Mouse (Mus musculus) embryo, embryonic 11 days (tissue): ENCODE data around the gene Dagla.
A peak's percentile ranks its signal among the peaks of the same experiment; 100 is the strongest.

Source experiments
- DNase-seq: peaks from one replicate; pipeline ENCODE4 v3.0.0-alpha.2; 2015

Dagla gene

GRCm38 (mm10) chr19:10307351-10307750, 2.7 kb upstream of the Dagla start:
- DNase-seq = no peak

GRCm38 (mm10) chr19:10306521-10307243, 2.0 kb upstream of the Dagla start:
- no peak for DNase-seq

DNA sequence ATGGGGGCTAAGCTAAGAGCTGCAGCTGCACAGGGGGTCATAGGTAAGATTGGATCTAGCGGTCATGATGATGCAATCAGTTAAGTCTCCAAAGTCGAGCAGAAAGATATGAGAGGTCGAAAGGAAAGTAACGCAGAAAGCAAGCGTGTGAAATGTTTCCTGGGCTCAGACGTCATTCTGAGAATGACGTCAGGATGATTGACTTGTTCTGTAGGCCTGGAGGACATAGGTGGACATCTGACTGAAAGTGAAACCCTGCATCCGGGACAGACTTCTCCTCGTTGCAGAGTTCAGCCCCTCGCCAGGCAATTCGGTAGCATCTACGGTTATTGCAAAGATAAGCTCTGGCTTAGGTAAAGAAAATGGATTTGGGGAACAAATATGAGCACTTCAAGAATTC, 963 bp upstream of the Dagla start:
- no peak for DNase-seq

DNA sequence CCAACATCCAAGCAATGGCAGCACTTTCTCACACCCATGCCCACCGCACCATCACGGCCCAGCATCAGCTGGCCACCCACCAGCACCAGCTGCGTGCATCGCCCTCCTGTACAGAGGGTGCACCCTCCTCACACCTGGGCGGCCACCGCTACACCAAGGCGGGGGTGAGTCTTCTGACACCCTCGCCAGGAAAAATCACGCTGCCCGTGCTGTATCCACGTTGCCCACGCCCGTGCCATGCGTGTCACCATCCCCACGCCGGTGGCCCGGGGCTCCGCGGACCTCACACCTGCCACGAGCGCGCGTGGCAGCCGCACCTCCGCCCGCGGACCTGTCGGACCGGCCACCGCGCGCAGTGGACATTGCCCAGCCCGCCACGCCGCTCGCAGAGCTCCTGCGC, 282 bp downstream of the Dagla start:
- no peak for DNase-seq

DNA sequence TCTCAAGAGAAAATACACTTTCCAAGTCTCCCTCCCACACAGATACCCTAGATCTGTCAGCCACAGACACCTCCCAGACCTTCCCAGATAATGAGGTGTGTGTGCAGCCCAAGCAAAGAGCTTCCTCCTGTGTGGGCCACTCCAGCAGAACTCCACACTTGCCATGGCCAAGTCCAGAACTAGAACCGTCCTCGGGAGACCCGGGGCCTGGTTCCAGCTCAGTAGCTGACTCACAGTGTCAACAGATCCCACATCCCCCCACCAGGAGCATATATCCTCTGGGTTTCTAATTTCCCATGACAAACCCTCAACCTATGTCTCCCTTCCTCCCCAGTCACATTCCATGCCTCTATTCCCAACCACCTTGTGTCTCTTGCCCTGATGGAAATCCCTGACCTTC, 1.8 kb downstream of the Dagla start:
- DNase-seq = no peak

DNA sequence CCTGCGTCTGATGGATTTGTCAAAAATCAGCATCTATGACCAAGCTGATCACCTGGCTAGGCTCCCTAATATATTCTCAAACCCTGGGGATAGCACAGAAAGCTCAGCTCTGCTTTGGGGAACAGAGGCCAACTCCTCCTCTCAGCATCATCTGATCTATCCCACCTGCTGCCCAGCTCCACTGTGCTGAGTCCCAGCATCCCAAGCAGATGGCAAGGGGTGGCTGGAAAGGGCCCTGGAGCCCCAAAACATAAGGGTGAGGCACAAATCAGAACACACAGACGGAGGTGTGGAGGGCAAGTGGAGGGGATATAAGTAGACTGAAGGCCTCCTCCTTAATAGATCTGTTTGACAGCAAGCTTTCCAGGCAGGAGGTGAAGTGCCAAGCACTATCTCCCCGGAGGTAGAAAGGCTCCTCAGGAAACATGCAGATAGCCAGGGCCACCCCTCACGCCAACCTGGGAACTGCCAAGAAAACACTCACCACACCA, 2.8 kb downstream of the Dagla start:
- no peak for DNase-seq

DNA sequence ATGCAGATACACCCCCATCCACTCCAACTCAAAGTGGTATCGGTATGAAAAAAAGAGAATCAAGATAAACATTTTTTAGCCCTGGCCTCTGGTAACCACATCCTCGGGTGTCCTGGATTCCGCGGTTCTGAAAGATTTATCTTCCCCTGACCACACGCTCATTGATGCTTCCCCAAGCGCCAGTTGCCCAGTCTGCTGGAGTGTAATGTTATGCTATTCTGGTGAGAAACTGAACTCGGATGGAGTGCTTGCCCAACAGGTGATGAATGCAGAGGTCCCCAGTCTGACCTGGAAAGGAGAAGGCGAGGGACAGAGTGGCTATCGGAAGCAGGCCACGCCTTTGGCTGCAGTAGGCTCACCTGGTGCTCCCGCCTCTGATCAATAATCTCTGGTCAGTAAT, 3.4 kb downstream of the Dagla start:
- no peak for DNase-seq

DNA sequence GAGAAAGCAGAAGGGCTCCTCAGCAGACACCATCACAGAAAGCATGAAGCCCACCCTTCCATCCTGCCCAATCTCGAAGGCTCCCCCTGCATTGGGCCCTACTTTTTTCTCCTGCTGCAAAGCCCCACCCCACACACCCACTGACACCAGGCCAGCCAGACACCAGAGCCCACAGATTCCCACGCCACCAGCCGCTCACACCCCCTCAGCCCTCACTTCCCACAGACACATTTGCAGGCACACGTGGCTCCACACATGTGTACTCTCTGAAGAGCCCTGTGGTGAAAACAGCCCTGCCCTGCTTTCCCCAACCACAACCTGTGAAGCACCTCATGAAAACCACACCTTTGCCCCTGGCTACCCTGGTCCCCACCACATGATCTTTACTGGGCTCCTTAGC, 3.9 kb downstream of the Dagla start:
- no peak for DNase-seq

DNA sequence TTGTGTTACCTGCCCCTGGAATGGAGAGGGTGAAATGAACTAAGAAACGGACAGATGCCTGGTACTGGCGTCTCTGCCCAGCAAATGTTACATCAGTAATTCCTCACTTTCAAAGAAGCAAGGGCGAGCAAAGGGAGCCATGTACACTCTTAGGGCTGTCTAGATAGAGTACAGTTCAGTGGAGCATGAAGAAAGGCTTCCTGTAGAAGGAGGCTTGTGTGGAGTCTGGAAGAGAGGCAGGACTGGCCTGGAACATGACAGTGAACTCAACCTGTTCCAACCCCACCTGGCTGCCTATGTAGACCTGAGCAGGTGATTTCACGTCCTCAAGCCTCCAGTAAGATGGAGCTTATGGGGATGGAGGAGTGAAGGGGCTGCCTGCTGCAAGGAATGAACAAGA, 6.4 kb downstream of the Dagla start:
- no peak for DNase-seq

DNA sequence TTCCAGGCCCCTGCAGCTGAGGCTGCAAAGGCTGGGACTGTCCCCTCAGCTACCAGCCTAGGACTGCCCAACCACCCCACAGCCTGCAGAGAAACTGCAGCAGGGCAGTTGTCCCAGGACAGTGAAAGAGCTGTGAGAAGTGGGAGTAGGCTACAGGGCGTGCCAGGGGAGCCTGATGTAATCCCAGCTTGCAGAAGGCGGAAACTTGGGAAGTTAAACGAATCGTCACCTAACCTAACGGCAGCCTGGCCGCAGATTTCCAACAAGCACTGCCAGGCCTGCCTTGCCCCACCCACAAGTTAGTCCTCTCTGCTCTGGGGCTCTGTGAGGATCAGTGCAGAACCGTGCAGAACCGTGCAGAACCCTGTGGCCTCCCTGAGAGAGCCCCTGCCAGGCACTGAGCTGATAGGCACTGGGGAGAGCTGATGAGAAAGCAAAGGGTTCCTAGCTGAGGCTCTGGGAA, 7.6 kb downstream of the Dagla start:
- no peak for DNase-seq

DNA sequence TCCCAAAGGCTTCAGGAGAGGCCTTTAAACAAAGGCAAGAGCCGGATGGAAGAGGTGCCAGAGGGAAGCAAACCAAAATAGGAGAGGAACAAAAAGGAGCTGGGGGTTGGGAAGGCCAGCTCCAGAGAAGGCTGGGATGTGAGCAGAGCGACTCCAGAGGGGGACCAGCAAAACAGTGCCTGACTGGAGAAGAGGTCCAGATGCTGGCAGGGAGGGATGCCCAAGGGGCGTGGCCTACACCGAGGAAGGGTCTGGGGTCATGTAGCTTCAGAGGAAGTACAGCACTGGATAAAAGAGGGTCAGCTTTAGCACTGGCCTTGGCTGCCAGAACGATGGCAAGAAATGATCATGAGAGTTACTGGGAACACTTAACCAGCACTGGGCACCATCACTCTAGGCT, 8.4 kb downstream of the Dagla start:
- DNase-seq = peak; percentile 45

DNA sequence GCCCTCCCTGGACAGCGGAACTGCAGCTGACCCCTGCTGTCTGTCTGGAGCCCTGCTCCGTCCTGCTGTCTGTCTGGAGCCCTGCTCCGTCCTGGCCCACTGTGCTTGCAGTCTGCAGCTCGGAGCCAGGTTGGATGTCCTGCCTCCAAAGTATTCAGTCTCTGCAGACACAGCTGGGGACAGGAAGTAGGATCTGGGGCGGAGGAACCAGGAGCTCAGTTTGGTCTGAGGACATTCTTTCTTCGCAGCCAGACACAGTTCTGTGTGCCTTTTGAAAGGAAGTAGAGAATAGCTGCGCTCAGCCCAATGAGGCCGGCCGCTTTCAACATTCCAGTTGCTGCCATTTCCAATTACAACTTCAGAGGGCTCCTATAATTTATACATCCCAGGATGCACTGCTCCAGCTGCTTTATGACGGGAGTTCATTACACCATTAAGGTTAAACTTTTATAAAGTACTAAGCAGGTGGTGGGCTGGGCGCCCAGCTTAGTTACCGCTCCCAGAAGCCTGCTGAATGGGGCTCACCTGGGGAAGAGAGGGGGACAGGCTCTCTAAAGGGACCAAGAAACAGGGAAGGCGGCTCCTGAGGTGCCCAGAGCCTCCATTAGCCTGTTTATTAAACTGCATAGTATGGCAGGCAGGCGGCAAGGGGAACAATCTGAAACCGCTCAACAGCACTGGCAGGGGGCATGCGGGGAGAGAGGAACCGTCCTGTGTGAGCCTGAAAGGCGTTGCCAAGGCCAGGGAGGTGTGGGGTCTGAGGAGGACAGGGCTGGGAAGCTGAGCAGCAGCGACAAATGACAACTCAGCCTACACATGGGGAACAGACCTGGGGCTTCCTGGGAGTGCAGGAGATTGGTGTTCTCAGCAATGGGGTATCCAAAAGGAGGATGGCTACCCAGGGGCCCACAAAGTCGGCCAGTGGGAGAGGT, 9.8 kb downstream of the Dagla start:
- peak; percentile 54 for DNase-seq

DNA sequence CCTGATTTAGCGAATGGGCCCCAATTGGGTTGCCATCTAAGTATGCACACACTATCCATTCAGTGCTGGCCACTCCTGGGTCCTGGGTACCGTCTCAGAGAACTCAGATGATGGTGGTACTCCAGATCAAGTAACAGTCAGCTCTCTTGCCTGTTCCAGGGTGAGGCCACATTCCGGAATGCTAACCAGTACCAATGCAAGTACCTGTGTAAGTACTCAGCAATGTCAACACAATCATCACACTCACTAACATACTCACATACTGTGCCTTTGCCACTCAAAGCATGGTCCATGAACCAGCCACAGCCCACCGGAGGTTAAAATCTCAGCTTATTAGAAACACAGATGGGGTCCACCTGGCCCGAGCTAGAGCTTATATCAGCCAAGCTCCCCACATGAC, 10.7 kb downstream of the Dagla start:
- no peak for DNase-seq

GRCm38 (mm10) chr19:10291896-10292490, 12.7 kb downstream of the Dagla start:
- no peak for DNase-seq

DNA sequence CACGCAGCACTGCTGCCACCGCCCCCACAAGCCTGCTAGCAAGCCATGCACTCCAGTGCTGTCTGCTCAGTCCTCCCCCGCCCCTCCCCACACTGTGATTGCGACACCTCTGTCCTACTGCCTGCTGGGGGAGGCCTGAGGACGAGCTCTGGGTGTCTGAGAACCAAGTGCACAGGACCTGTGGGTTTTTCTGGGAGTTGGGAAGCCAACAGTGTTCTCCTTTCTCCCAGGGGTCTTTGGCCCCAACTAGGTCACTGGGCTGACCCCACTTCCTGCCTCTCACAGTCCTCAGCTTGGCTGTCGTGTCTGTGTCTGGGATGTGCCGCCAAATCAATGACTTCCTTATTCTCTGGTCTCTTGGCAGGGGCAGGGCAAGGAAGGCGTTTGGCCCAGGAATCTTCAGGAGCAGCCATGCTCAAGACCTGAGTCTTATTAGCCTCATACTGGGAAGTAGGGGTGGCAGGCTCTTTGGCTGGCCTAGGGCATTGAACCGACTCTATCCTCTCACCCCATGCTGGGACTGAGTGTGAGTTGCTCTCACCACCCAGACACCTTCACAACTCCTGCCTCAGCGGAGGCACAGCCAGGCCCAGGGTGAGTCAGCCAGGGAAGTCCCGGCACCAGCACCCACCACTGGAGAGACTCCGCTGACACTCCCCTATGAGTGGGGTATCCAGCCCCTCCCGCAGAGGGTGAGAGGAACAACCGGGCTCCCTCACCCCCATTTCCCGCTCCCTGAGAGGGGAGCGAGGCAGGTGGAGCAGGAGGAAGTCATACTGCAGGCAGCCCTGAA, 14.3 kb downstream of the Dagla start:
- no peak for DNase-seq

- DNase-seq = no peak
These were observed 15.0 kb downstream of the Dagla start for GRCm38 (mm10) chr19:10289609-10290150.

GRCm38 (mm10) chr19:10288125-10289040, 16.3 kb downstream of the Dagla start:
- DNase-seq = no peak

DNA sequence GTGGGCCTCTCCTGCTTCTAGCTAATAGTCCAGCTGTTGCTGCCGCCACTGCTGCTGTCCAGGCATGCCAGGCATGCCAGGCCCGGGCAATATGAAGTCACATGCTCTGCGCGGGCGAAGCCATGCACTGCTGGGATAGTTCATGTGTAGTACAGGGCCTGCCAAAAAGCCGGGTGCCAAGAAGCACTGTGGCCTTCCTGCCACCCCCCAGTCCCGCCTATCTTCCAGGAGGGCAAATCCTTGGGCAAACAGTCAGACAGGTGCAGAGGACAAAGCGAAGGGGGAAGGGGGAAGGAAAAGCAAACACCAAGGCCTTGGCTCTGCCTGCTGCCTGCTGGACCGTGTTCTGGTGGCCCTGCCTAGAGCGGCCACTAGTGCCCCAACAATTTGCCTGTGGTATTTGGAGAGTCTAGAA, 18.2 kb downstream of the Dagla start:
- no peak for DNase-seq

DNA sequence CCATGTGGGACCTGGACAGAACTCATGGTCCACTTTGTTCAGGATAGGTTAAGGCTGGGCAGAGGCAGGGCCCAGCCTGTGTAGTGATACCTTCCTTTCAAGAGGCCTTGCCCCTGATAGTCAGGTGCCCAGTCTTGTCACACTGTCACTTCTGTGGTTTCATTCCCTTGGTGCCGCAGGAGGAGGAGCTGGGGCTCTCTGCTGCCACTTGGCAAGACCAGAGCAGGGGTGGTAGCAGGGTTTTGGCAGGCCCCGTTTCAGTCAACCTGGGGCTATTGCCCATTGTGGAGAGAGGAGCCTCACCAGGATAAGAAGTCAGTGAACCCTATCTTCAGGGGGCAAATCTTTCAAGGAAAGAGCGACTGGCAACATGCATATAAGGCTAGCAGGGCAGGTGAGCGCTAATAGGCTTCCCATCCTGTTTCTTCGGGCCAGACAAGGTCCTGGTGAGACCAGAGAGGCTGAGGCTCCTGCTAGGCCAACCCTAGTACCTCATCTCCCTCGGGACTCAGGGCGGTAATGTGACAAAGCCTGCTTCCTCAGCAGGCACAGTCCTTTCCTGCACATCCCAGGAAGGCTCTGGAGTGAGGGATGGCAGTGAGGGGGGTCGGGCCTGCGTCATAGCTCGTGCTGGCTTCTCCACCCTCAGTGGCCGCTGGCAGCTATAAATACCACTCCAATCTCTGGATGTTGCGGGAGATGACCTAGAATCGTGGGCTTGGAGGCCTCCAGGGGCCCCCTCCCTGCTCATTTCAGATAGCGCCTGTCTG, 23.7 kb downstream of the Dagla start:
- no peak for DNase-seq

DNA sequence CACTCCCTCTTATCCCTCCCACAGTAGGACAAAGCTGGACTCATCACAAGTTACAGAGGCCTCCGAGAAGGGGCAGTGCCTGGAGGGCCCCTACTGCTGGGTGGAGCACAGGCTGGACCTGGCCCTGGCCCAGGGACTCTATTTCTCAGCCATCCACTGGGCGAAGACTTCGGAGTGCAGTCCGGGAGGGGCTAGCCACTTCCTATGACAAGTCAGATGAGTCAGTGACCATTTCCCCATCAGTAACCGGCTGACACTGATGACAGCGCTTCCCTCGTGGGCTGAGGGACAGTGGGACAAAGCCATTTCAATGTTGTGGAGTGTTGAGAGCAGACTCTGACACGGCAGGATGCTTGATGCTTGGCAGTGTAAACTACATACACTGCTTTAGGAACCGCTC, 25.0 kb downstream of the Dagla start:
- no peak for DNase-seq
